Mouse (Mus musculus) forebrain, embryonic 16.5 days (tissue): ENCODE measurements at regions not wholly inside any gene's neighbourhood (a gene's known extent, or its start where the extent isn't known, plus 50 kb on each side); places are given as distances from the start of the nearest gene placed in this dataset.
A peak's percentile ranks its signal among the peaks of the same experiment; 100 is the strongest.

Experiments used
- ATAC-seq: fragments of 200-750 bp; cut with Nextera tagmentation; 2 replicates; pipeline ENCODE4 v1.8.0; 2017; ENCODE audit warnings: mild to moderate bottlenecking, moderate library complexity
- H3K27ac ChIP-seq: fragments of 300-500 bp; sonication (generic); 2 replicates; pipeline ENCODE4 v1.5.1; 2014; ENCODE audit warnings: low read length, control low read depth
- H3K27me3 ChIP-seq: fragments of 300-500 bp; sonication (generic); replicated peaks from 2 replicates; pipeline ENCODE4 v1.6.1; 2014; ENCODE audit warnings: low read length; ENCODE audit not compliant: control insufficient read depth, insufficient read depth
- H3K36me3 ChIP-seq: fragments of 300-500 bp; sonication (generic); 2 replicates; pipeline ENCODE4 v1.6.1; 2014; ENCODE audit not compliant: control insufficient read depth, insufficient read depth
- H3K4me1 ChIP-seq: fragments of 300-500 bp; sonication (generic); replicated peaks from 2 replicates; pipeline ENCODE4 v1.6.1; 2014; ENCODE audit warnings: low read length; ENCODE audit not compliant: control insufficient read depth, insufficient read depth
- H3K4me2 ChIP-seq: fragments of 300-500 bp; sonication (generic); 2 replicates; pipeline ENCODE4 v1.6.1; 2014; ENCODE audit warnings: mild to moderate bottlenecking, low read length, control low read depth
- H3K4me3 ChIP-seq: fragments of 300-500 bp; sonication (generic); replicated peaks from 2 replicates; pipeline ENCODE4 v1.5.1; 2014; ENCODE audit warnings: mild to moderate bottlenecking, low read length, control low read depth
- H3K9ac ChIP-seq: fragments of 300-500 bp; sonication (generic); replicated peaks from 2 replicates; pipeline ENCODE4 v1.6.1; 2014; ENCODE audit warnings: low read depth, low read length, control low read depth
- H3K9me3 ChIP-seq: fragments of 300-500 bp; sonication (generic); 2 replicates; pipeline ENCODE4 v1.6.1; 2016; ENCODE audit warnings: low read length; ENCODE audit not compliant: control insufficient read depth
- WGBS: fragments of 180-500 bp; shearing (Covaris S2); extraction: QIAGEN DNeasy Blood & Tissue Kit; methylation state at CpG from one replicate; pipeline ENCODE4 v1.1.7; 2014; 5-methylcytosine and 5-hydroxymethylcytosine counted together

- Histone ChIP-seq H3K9me3 (no peaks in the 10 kb centered on the region), H3K9ac (no peak overlapping the region), H3K4me1 (peaks cover 5% of the 10 kb centered on the region; the same call in 1 of the 2 replicates), H3K27me3 (no peaks in the 10 kb centered on the region), H3K4me3 (no peak overlapping the region), H3K27ac (no peak overlapping the region), H3K36me3 (no peaks in the 10 kb centered on the region), H3K4me2 (no peak overlapping the region)
- 90% methylated on average over 1 of the region's 1 CpGs for WGBS
- ATAC-seq = no peak
Observed at GRCm38 (mm10) chr1:41551271-41551670, 745.9 kb downstream of the Tmem182 start.

DNA sequence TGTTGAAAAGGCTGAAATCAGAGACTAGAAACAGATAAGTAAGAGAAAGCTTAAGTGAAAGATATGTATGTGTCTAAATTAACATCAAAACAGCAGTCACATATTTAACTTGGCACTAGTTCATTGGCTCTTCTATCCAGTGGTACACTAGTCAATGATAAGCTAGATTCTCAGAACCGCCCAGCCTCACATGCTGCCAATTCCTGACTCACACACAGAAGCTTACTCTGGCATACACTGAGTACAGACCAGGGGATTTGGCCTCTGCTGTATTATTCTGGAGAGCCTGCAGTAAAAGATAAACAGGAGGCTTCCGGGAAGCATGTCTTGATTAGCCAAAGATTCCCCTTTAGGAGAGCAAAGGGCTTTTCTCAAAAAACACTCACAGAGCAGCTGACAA, 750.2 kb downstream of the Tmem182 start:
- Histone ChIP-seq H3K9me3 (no peaks in the 10 kb centered on the region), H3K27me3 (no peaks in the 10 kb centered on the region), H3K4me2 (no peak overlapping the region), H3K9ac (no peak overlapping the region), H3K4me1 (peaks cover 5% of the 10 kb centered on the region; the same call in 1 of the 2 replicates), H3K4me3 (no peak overlapping the region), H3K27ac (peak overlapping the region; percentile 20; the same call in 1 of the 2 replicates), H3K36me3 (no peaks in the 10 kb centered on the region)
- 25% methylated on average over 2 of the region's 2 CpGs for WGBS
- peak; percentile 95 for ATAC-seq

GRCm38 (mm10) chr1:41559101-41559665, 753.8 kb downstream of the Tmem182 start:
- Histone ChIP-seq H3K36me3 (no peaks in the 10 kb centered on the region), H3K4me2 (no peak overlapping the region), H3K4me3 (no peak overlapping the region), H3K27ac (no peak overlapping the region), H3K4me1 (peaks cover 5% of the 10 kb centered on the region; the same call in 1 of the 2 replicates), H3K27me3 (no peaks in the 10 kb centered on the region), H3K9ac (no peak overlapping the region), H3K9me3 (no peaks in the 10 kb centered on the region)
- no peak for ATAC-seq
- 79% methylated on average over 17 of the region's 17 CpGs for WGBS

DNA sequence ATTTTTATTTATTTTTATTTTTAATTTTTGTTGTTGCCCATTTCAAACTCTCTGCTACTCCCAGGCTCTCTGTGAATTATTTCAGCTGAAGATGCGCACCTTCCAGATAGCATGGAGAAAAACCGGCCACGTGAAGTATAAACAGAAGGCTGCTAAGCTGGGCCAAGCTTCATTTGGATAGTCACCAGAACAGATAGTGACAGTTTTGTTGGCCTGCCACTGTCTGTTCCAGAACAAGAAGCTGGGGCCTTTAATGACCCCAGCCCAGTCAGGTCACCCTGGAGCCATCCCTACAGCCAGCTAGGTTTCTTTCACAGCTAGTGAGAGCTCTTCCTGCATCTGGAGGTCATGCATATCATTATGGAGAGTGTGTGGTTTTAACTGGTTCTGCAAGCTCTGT, 754.6 kb downstream of the Tmem182 start:
- no peaks in the 10 kb centered on the region for H3K27me3 ChIP-seq
- WGBS = 73% methylated on average over 3 of the region's 3 CpGs
- no peak for ATAC-seq
- H3K9ac ChIP-seq = no peak overlapping the region
- H3K4me3 ChIP-seq = no peak overlapping the region
- H3K9me3 ChIP-seq = no peaks in the 10 kb centered on the region
- peaks cover 3% of the 10 kb centered on the region; the same call in 1 of the 2 replicates for H3K4me1 ChIP-seq
- no peaks in the 10 kb centered on the region for H3K36me3 ChIP-seq
- no peak overlapping the region for H3K27ac ChIP-seq
- H3K4me2 ChIP-seq = no peak overlapping the region

- Histone ChIP-seq H3K4me2 (no peak overlapping the region), H3K27ac (no peak overlapping the region), H3K9ac (no peak overlapping the region), H3K4me3 (no peak overlapping the region), H3K36me3 (no peaks in the 10 kb centered on the region), H3K4me1 (peaks cover 13% of the 10 kb centered on the region), H3K9me3 (no peaks in the 10 kb centered on the region), H3K27me3 (no peaks in the 10 kb centered on the region)
- 31% methylated on average over 5 of the region's 5 CpGs for WGBS
- ATAC-seq = no peak
Observed at GRCm38 (mm10) chr1:41603471-41603870, 798.1 kb downstream of the Tmem182 start.

GRCm38 (mm10) chr1:41604996-41605747, 799.8 kb downstream of the Tmem182 start:
- peak overlapping the region; percentile 49 for H3K4me2 ChIP-seq
- H3K36me3 ChIP-seq = no peaks in the 10 kb centered on the region
- peak; percentile 74 for ATAC-seq
- H3K4me3 ChIP-seq = peak overlapping the region; percentile 29
- H3K9me3 ChIP-seq = no peaks in the 10 kb centered on the region
- H3K4me1 ChIP-seq = peaks cover 13% of the 10 kb centered on the region
- H3K27ac ChIP-seq = peak overlapping the region; percentile 58
- H3K27me3 ChIP-seq = no peaks in the 10 kb centered on the region
- WGBS = 3% methylated on average over 14 of the region's 14 CpGs
- H3K9ac ChIP-seq = 0 out of 2 replicates have a peak overlapping the region, but pooled peaks have one; percentile 3

DNA sequence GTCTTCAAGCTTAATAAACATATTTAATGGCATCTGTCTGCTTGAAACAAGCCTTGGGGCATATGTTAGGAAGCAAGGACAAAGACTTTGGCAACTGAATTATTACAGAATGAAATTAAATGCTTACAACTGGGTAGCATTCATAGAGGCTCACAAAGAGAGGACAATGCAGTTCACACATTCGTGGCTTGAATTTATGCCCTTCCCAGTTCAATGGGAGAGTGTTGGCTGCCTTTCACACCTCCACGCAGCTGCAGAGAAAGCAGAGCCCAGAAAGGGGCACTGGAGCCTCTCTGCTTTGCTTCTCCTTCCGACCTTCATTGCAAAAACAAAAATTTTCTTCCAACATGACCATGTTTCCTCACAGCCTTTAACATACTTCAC, 800.3 kb downstream of the Tmem182 start:
- Histone ChIP-seq H3K4me2 (no peak overlapping the region), H3K4me1 (peaks cover 13% of the 10 kb centered on the region), H3K27ac (peak overlapping the region; percentile 83), H3K4me3 (no peak overlapping the region), H3K27me3 (no peaks in the 10 kb centered on the region), H3K36me3 (no peaks in the 10 kb centered on the region), H3K9ac (no peak overlapping the region), H3K9me3 (no peaks in the 10 kb centered on the region)
- 5% methylated on average over 3 of the region's 3 CpGs for WGBS
- peak; percentile 91 for ATAC-seq

DNA sequence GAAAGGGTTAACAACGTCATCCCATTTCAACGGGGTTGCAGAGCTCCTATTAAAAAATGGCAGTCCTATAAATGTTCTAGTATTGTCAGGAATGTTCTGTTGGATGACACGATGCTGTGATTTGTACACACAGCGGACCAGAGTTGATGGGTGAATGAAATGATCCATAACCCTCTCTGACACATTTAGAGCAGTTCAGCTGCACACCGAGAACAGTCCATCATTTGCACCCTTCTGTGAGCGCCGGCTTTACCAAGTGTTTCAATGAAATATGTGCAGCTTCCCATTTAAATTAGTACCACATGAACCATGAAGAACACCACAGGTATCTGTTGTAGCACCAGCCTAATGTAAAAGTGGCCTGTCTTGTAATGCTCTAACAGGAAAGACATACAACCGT, 805.4 kb downstream of the Tmem182 start:
- ATAC-seq = no peak
- no peaks in the 10 kb centered on the region for H3K36me3 ChIP-seq
- no peak overlapping the region for H3K9ac ChIP-seq
- H3K27ac ChIP-seq = no peak overlapping the region
- no peak overlapping the region for H3K4me3 ChIP-seq
- no peaks in the 10 kb centered on the region for H3K27me3 ChIP-seq
- H3K4me1 ChIP-seq = peaks cover 4% of the 10 kb centered on the region
- H3K9me3 ChIP-seq = no peaks in the 10 kb centered on the region
- H3K4me2 ChIP-seq = no peak overlapping the region
- WGBS = 84% methylated on average over 8 of the region's 8 CpGs

- H3K27ac ChIP-seq = peak overlapping the region; percentile 65
- H3K36me3 ChIP-seq = no peaks in the 10 kb centered on the region
- WGBS = 5% methylated on average over 9 of the region's 9 CpGs
- peak; percentile 73 for ATAC-seq
- no peaks in the 10 kb centered on the region for H3K9me3 ChIP-seq
- peak overlapping the region; percentile 43 for H3K4me2 ChIP-seq
- H3K9ac ChIP-seq = no peak overlapping the region
- H3K4me3 ChIP-seq = no peak overlapping the region; the same call in 1 of the 2 replicates
- H3K27me3 ChIP-seq = no peaks in the 10 kb centered on the region
- peaks cover 16% of the 10 kb centered on the region for H3K4me1 ChIP-seq
Observed at GRCm38 (mm10) chr1:41651804-41652203, 846.4 kb downstream of the Tmem182 start.
